Mouse (Mus musculus) gastrocnemius, postnatal 4 days (tissue): ENCODE measurements around the gene Fstl3. TPM values are rescaled to one million over a fixed set of nuclear protein-coding genes. Genes with fewer than 3 reads are reported as not detected.

Experiments
- DNase-seq, 2 experiments: peaks; one replicate each; pipeline ENCODE4 v3.0.0; 2021 to 2022; ENCODE audit warnings: low spot score in 2 of 2, mixed read lengths in 2 of 2
- total RNA-seq, 2 experiments: library from RNA; stranded (reverse); gene quantifications; 2 replicates each; pipeline ENCODE4 v1.2.3; 2021

Gene Fstl3
- total RNA-seq, 2 experiments from 2014 or later: 1.1 to 2.1 TPM

DNA sequence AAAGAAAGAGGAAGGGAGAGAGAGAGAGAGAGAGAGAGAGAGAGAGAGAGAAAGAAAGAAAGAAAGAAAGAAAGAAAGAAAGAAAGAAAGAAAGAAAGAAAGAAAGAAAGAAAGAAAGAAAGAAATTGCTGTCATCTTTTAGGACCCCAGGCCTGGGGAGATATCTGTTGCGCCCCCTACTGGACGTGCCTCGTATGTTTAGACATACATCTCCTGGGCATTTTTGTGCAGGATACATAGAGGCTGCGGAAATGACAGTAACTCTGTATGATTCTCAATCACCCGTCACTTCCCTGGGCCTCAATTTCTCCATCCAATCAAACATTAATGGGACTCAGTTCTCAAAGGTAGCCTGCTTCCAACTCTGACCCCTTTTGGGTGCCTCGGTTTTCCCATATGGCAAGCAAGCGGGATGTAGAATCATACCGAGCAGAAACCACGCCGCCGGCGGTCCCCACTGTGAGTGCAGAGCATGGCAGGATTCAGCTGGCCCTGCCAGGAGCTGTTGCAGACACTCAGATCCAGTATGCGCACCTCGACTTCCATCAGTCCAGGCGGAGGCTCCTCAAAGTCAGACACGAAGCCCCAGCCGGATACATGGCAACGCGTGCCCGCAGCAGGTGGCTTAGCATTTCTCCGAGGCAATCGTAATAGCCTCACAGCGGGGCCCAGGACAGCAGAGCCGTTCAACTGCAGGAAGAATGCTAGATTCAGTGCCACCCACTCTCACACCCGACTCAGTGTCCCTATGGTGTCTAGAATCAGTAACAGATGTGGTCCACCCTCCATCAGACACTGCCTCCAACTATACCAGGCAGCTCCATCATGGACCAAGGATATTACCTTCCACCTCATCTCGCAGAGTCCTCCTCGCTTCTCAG is 7.1 kb downstream of the Fstl3 start:
- no peak for DNase-seq

DNA sequence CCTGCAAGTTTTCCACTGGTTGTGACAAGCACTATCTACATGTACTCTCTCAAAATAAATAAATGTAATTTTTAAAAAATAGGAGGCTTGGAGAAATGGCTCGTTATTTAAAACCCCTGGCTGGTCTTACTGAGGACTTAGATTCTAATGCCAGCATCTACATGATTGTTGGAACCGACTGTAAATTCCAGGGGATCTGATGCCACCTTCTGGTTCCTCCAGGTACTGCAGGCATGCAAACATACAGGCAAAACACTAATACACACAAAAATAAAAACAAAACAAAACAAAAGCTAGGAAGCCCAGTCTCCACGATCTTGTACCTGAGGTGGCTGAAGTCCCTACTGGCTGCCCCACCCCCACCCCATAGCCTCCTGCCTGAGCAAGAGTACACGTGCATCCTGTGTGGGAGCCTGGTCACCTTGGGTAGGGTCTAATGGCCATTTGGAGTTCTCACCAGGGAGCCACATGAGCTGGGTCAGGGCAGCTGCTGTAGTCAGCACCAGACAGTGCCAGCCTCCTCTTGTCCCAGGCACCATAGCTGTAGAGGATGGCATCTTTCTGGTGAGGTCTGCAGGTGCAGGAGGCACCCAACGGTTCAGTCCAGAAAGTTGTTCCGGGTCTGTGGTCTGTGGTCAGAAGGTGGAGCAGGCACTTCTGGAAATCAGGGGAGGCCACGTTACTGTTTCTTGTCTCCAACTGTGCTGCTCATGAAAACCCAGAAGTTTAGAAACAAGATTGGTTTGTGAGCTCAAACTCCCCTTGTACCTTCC is 11.5 kb downstream of the Fstl3 start:
- DNase-seq: peak; percentile 59 to 76

GRCm38 (mm10) chr10:79789581-79789980 is 12.5 kb downstream of the Fstl3 start:
- no peak for DNase-seq

- no peak for DNase-seq
Observed at GRCm38 (mm10) chr10:79790861-79791260, 13.8 kb downstream of the Fstl3 start, which contains the start of gene Prss57. Gene Prss57, minus strand, starts transcription at chr10:79790961.

DNA sequence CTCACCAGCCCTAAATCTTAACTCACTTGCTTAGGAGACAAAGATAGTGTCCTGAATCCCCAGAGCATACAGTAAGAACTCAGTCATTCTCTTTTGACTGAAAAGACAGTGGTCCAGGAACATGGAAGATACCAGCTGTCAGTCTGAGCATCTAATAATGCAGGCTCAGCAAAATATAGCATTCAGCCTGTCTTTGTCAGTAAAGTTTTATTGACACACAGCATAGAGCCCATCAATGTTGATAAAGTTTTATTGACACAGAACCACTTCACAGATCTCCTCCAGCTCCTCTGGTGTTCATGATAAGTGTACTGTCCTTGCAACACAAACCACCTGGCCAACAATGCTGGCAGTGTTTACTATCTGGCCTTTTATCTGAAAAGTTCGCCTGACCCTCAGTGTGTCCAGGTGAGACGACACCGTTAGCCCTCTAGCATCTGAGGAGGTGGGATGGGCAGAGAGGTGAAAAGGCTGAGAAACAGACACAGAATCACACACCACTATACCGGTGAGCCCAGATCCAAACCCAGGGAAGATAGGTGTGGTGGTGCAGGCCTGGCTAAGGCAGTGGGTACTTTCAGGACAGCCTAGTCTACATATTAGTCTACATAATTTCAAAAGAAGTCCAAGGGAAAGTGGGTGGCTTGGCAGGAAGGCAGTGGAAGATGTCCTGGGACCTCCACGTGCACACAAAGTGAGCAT is 15.4 kb downstream of the Fstl3 start:
- DNase-seq: no peak

GRCm38 (mm10) chr10:79793051-79793737 is 16.1 kb downstream of the Fstl3 start, which contains the start of gene Palm:
Gene Palm, plus strand, starts transcription at chr10:79793572.
- DNase-seq: peak; percentile 68 to 79

DNA sequence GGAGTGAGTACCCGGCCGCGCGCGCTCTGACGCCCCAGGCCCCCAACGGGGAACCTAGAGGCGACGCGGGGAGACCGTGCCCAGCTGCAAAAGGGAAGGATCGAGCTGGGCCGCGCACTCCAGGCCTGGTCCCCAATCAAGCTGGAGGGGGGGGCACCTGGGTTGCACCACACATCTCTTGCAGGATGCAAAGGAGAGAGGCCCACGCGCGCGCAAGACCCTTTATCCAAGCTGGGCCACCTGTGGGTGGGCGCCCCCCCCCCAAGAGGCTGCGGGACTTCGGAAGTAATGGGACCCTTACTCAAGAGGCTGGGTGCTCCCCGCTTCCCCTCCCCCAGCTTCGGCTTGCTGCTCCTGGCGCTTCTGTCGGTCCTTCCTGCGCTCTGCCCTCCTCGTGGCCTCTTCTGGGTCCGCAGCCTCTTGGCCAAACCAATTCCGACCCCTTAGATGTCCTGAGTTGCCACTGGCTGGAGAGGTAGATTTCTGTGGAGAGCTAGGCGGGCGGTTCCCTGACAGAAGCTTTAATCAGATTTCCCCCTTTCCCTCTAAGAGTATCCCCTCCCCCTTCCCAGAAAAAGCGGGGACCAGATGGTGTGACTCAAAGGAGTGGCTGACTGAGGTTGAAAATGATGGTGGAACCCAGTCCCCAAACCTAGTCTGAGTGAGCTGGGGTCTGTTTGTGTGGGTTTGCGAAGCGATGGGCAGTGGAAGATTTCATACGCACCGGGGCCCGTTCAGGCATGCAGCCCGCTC is 16.8 kb downstream of the Fstl3 start:
- DNase-seq: no peak

GRCm38 (mm10) chr10:79794491-79794931 is 17.4 kb downstream of the Fstl3 start:
- peak in 1 of 2 experiments; percentile 65 for DNase-seq

GRCm38 (mm10) chr10:79795905-79796304 is 18.8 kb downstream of the Fstl3 start:
- DNase-seq: no peak

- no peak for DNase-seq
Observed at GRCm38 (mm10) chr10:79797326-79797725, 20.3 kb downstream of the Fstl3 start.

DNA sequence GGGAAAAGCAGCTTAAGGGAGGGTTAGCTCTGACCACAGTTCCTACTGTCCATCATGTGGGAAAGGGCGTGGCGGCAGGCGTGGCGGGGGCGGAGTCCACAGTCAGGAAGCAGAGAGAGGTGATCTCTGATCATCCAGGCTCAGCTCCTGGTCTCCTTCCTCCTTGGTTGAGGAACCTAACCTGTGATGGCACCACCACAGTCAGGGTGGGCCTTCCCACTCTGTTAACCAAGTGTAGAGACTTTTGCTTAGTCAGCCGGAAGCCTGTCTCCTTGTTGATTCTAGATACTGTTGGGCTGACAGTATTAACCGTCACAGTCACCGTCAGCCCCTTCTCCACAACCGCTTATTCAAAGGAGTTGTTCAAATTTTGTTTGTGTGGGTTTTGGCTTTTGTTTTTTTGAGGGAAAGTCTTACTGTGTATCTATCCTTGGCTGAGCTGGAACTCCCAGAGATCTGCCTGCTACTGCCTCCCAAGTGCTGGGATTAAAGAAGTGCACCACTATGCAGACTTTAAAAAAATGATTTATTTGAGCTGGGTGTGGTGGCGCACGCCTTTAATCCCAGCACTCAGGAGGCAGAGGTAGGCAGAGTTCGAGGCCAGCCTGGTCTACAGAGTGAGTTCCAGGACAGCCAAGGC is 21.3 kb downstream of the Fstl3 start:
- DNase-seq: no peak

- no peak for DNase-seq
Observed at GRCm38 (mm10) chr10:79800508-79800907, 23.4 kb downstream of the Fstl3 start.

GRCm38 (mm10) chr10:79801837-79802236 is 24.8 kb downstream of the Fstl3 start:
- no peak for DNase-seq

GRCm38 (mm10) chr10:79802331-79802971 is 25.4 kb downstream of the Fstl3 start:
- no peak for DNase-seq

- no peak for DNase-seq
Observed at GRCm38 (mm10) chr10:79803716-79804323, 26.7 kb downstream of the Fstl3 start.

DNA sequence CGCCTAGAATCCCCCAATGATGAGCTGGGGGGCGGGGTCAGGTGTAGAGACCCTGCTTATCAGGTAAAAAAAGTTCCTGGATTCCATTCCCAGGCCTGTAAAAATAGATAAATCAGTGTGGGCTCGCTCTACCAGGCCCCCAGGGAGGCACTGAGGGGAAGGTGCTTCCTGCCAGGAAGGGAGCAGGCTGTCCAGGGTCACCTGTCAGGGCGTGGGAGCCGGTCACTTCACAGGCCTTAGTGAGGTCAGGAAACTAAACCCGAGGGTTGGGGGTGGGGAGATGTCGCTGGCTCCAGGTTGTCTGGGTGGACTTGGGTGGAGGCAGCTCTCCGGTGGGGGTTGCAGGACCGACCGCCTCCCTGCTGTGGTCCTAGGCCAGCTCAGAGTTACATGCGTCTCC is 28.6 kb downstream of the Fstl3 start:
- DNase-seq: no peak

- no peak for DNase-seq
Observed at GRCm38 (mm10) chr10:79806331-79806730, 29.3 kb downstream of the Fstl3 start.

- no peak for DNase-seq
Observed at GRCm38 (mm10) chr10:79806972-79807371, 29.9 kb downstream of the Fstl3 start.

- DNase-seq: no peak
Observed at GRCm38 (mm10) chr10:79807826-79808225, 30.8 kb downstream of the Fstl3 start.
